Mouse (Mus musculus) neural tube, embryonic 10.5 days (tissue): ENCODE results near the gene Mreg.

ENCODE experiments used
- DNase-seq: peaks from one replicate; pipeline ENCODE4 v3.0.0-alpha.2; 2017; ENCODE audit warnings: low spot score; ENCODE audit errors: extremely low spot score

The Mreg gene

GRCm38 (mm10) chr1:72196626-72197359, 15.3 kb downstream of the Mreg start:
- no peak for DNase-seq

- DNase-seq: no peak
Measured at GRCm38 (mm10) chr1:72196123-72196522, 16.0 kb downstream of the Mreg start.

- DNase-seq: no peak
Measured at GRCm38 (mm10) chr1:72191449-72191848, 20.7 kb downstream of the Mreg start.

- no peak for DNase-seq
Measured at GRCm38 (mm10) chr1:72188142-72188738, 23.9 kb downstream of the Mreg start.

GRCm38 (mm10) chr1:72187486-72187885, 24.6 kb downstream of the Mreg start:
- DNase-seq: no peak

GRCm38 (mm10) chr1:72186151-72186550, 26.0 kb downstream of the Mreg start:
- DNase-seq: no peak

- no peak for DNase-seq
Measured at GRCm38 (mm10) chr1:72183554-72183953, 28.6 kb downstream of the Mreg start.

GRCm38 (mm10) chr1:72182930-72183499, 29.1 kb downstream of the Mreg start:
- DNase-seq: peak; percentile 28

- no peak for DNase-seq
Measured at GRCm38 (mm10) chr1:72179947-72180346, 32.2 kb downstream of the Mreg start.

- DNase-seq: no peak
Measured at GRCm38 (mm10) chr1:72176239-72176638, 35.9 kb downstream of the Mreg start.

GRCm38 (mm10) chr1:72174183-72174582, 37.9 kb downstream of the Mreg start:
- no peak for DNase-seq

GRCm38 (mm10) chr1:72173402-72174051, 38.6 kb downstream of the Mreg start:
- DNase-seq: no peak

- no peak for DNase-seq
Measured at GRCm38 (mm10) chr1:72172788-72173187, 39.3 kb downstream of the Mreg start.

- DNase-seq: no peak
Measured at GRCm38 (mm10) chr1:72171001-72171860, 40.9 kb downstream of the Mreg start.

- DNase-seq: no peak
Measured at GRCm38 (mm10) chr1:72167024-72167423, 45.1 kb downstream of the Mreg start.

GRCm38 (mm10) chr1:72166468-72166814, 45.7 kb downstream of the Mreg start:
- DNase-seq: no peak

GRCm38 (mm10) chr1:72165723-72166467, 46.2 kb downstream of the Mreg start:
- no peak for DNase-seq

- no peak for DNase-seq
Measured at GRCm38 (mm10) chr1:72160321-72160720, 51.8 kb downstream of the Mreg start.

- DNase-seq: no peak
Measured at GRCm38 (mm10) chr1:72145041-72145440, 67.1 kb downstream of the Mreg start.

- no peak for DNase-seq
Measured at GRCm38 (mm10) chr1:72144426-72144825, 67.7 kb downstream of the Mreg start.
